Mouse (Mus musculus): ENCODE measurements around the gene Gm29776.

DNA sequence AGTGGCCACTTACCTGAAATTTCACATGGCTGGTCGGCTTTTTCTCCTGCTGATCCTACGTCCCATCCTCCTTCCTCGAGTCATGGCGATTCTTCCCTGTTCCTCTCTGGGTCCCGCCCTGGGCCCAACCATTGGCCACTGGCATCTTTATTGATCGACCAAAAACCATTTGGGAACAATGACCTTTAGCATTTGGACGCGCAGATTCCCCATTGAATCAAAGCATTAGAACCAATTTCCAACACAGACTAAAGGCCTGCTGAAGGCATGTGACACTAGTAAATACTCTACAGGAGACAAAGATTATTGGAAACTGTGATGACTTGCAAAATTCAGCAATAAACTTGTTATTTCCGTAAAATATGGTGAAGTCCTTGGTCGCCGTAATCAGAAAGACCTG lies 21.4 kb upstream of the Gm29776 start:
- TF ChIP-seq CTCF (IDR thresholded peaks at IDR 0.05; ENCODE audit: low read depth, low read length) (no peak), POLR2A (IDR thresholded peaks at IDR 0.05; ENCODE audit: extremely low read depth, insufficient read depth, low read length) (no peak)
